Mouse (Mus musculus) neural tube, embryonic 14.5 days (tissue): Measurements from ENCODE around the gene Mgam. TPM values are rescaled to one million over a fixed set of nuclear protein-coding genes. Genes with fewer than 3 reads are reported as not detected.
"Not testable (repeated sequence)": the region's sequence is repeated elsewhere in the genome, so short reads cannot be mapped to it uniquely, and the experiment has no call there.

Experiments
- ATAC-seq: fragments of 200-750 bp; cut with Nextera tagmentation; 2 replicates; pipeline ENCODE4 v1.8.0; 2017; ENCODE audit warnings: low read depth, mild to moderate bottlenecking, moderate TSS enrichment, moderate library complexity
- H3K27ac ChIP-seq: fragments of 300-500 bp; sonication (generic); 2 replicates; pipeline ENCODE4 v1.5.1; 2014; ENCODE audit warnings: low read depth, mild to moderate bottlenecking, control low read depth, low read length, moderate library complexity, mixed read lengths
- H3K27me3 ChIP-seq: fragments of 300-500 bp; sonication (generic); 2 replicates; pipeline ENCODE4 v1.6.1; 2014; ENCODE audit warnings: low read length; ENCODE audit not compliant: control insufficient read depth, insufficient read depth
- H3K36me3 ChIP-seq: fragments of 300-500 bp; sonication (generic); 2 replicates; pipeline ENCODE4 v1.6.1; 2014; ENCODE audit warnings: low read length, mixed read lengths; ENCODE audit not compliant: control insufficient read depth, insufficient read depth
- H3K4me1 ChIP-seq: fragments of 300-500 bp; sonication (generic); 2 replicates; pipeline ENCODE4 v1.6.1; 2014; ENCODE audit warnings: low read length; ENCODE audit not compliant: control insufficient read depth, insufficient read depth
- H3K4me2 ChIP-seq: fragments of 300-500 bp; sonication (generic); 2 replicates; pipeline ENCODE4 v1.6.1; 2014; ENCODE audit warnings: mild to moderate bottlenecking, low read depth, low read length, control low read depth
- H3K4me3 ChIP-seq: fragments of 300-500 bp; sonication (generic); 2 replicates; pipeline ENCODE4 v1.5.1; 2014; ENCODE audit warnings: low read depth, low read length, control low read depth, mixed read lengths
- H3K9ac ChIP-seq: fragments of 300-500 bp; sonication (generic); replicated peaks from 2 replicates; pipeline ENCODE4 v1.6.1; 2014; ENCODE audit warnings: low read depth, mild to moderate bottlenecking, control low read depth, low read length, mixed read lengths
- H3K9me3 ChIP-seq: fragments of 300-500 bp; sonication (generic); 2 replicates; pipeline ENCODE4 v1.6.1; 2016; ENCODE audit warnings: low read length; ENCODE audit not compliant: control insufficient read depth
- WGBS: fragments of 180-500 bp; shearing (Covaris S2); extraction: QIAGEN DNeasy Blood & Tissue Kit; methylation state at CpG from one replicate; pipeline ENCODE4 v1.1.7; 2014; 5-methylcytosine and 5-hydroxymethylcytosine counted together
- polyA plus RNA-seq: library from polyadenylated mRNA; unstranded; fragments of >200 nt; fragmentation: Nextera tagmentation; extraction: Ambion mirVana; gene quantifications from 2 replicates; pipeline ENCODE4 v1.2.1, GENCODE M21; 2014

Gene Mgam
- 0.14 and 0.17 TPM in 2 replicates for polyA plus RNA-seq

DNA sequence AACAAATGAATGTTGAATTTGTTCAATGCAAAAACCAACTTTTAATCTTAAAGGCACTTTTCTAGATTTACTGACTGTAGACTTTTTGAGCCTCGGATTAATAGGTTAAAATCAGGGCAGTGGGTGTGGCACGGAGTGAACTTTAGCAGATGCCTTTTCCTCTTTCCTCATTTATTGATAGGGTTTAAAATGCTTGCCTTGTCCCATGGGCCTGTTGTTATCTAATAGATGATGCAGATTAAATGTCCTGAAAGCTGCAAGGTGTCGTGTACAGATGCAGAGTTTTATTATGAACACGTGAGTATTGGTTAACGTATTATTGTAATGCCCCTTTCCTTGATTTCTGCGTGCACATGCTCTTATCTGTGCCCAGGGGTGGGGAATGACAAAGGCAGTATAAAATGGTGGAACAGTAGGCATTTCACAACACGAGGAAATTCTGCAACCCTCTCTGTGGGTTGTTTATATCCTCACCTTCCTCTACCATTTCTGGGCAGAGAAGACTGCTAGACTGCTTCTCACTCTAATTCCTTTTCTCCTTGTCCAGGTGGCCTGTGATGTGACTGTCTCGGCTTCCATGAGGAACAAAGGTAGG lies at the start of gene Mgam:
TSS of gene Mgam (plus strand) at position 426 of the 595 bp plus-strand sequence.
- H3K36me3 ChIP-seq: no peaks in the 10 kb centered on the region
- 86% methylated on average over 8 of the region's 8 CpGs for WGBS
- no peaks in the 10 kb centered on the region for H3K27me3 ChIP-seq
- no peaks in the 10 kb centered on the region for H3K4me1 ChIP-seq
- no peak within 1 kb of the TSS for H3K27ac ChIP-seq
- no peak for ATAC-seq
- H3K4me2 ChIP-seq: no peak within 1 kb of the TSS
- H3K9me3 ChIP-seq: no peaks in the 10 kb centered on the region
- no peak within 1 kb of the TSS for H3K4me3 ChIP-seq
- H3K9ac ChIP-seq: no peak within 1 kb of the TSS

DNA sequence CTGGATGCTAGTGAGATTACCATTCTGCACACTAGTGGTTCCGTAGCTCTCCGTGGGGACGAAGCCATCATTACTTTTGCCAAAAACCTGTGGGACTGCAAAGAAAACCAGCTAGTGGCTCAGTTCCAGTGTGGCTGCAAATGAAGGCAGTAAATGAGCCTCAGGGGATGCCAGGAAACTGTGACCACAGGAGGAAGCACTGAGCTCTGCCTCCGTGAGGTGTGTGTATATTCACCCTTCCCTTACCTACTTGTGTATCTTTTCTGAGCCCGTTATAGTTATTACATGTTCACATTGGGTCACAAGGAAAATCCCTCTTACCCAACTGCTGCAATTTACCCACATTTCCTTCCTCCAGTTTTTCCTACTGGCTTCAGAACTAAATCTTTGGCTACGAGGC lies 44.3 kb upstream of the Mgam start:
- no peak overlapping the region for H3K4me2 ChIP-seq
- no peaks in the 10 kb centered on the region for H3K9me3 ChIP-seq
- H3K36me3 ChIP-seq: no peaks in the 10 kb centered on the region
- WGBS: 85% methylated on average over 6 of the region's 6 CpGs
- H3K27me3 ChIP-seq: no peaks in the 10 kb centered on the region
- no peak overlapping the region for H3K4me3 ChIP-seq
- no peak overlapping the region for H3K27ac ChIP-seq
- ATAC-seq: no peak
- H3K9ac ChIP-seq: no peak overlapping the region
- no peaks in the 10 kb centered on the region for H3K4me1 ChIP-seq

DNA sequence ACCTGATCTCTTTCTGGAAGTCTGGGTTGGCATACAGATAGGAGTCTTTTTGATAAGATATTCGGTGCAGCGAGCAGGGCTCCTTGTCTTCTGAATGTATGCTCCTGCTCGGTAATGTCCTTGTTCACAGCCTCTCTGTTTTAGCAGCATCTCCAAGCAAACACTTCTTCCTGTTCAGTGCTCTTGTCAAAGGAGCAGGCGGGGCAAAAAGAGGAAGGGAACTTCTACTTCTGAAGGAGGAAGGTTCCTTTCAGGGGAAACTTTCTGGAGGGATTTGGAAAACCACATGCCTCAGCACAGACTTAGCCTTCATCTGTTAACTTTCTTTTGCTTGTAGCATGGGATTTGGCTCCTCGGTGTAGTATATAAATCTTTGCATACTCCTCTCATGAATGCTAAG lies 43.0 kb upstream of the Mgam start, which contains the start of gene Clec5a:
TSS of gene Clec5a (minus strand) at position 177 of the 400 bp plus-strand sequence.
- no peaks in the 10 kb centered on the region for H3K4me1 ChIP-seq
- H3K27ac ChIP-seq: no peak within 1 kb of the TSS
- no peak within 1 kb of the TSS for H3K9ac ChIP-seq
- H3K36me3 ChIP-seq: no peaks in the 10 kb centered on the region
- H3K4me3 ChIP-seq: no peak within 1 kb of the TSS
- no peaks in the 10 kb centered on the region for H3K27me3 ChIP-seq
- H3K4me2 ChIP-seq: no peak within 1 kb of the TSS
- H3K9me3 ChIP-seq: no peaks in the 10 kb centered on the region
- ATAC-seq: no peak
- WGBS: 87% methylated on average over 5 of the region's 5 CpGs

DNA sequence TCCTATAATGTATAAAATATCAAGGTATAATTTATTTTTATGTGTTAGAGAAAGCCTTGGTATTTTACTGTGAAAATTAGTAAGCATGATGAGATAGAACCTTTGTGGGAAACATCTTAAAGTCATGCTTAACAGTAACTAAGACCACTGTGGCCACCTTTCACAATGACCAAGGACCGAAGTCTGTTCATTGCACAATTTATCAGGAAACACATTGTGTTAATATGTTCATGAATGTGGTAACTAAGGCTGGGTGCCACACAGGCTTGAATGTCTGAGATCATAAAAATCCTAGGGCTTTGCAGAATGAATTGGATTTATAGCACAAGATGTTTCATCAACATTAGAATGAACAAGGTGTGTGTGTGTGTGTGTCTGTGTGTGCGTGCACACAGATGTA lies 40.3 kb upstream of the Mgam start:
- ATAC-seq: no peak
- H3K9ac ChIP-seq: no peak overlapping the region
- no peaks in the 10 kb centered on the region for H3K36me3 ChIP-seq
- H3K27me3 ChIP-seq: no peaks in the 10 kb centered on the region
- no peak overlapping the region for H3K4me2 ChIP-seq
- 97% methylated on average over 2 of the region's 2 CpGs for WGBS
- H3K4me3 ChIP-seq: no peak overlapping the region
- no peak overlapping the region for H3K27ac ChIP-seq
- no peaks in the 10 kb centered on the region for H3K4me1 ChIP-seq
- H3K9me3 ChIP-seq: no peaks in the 10 kb centered on the region

DNA sequence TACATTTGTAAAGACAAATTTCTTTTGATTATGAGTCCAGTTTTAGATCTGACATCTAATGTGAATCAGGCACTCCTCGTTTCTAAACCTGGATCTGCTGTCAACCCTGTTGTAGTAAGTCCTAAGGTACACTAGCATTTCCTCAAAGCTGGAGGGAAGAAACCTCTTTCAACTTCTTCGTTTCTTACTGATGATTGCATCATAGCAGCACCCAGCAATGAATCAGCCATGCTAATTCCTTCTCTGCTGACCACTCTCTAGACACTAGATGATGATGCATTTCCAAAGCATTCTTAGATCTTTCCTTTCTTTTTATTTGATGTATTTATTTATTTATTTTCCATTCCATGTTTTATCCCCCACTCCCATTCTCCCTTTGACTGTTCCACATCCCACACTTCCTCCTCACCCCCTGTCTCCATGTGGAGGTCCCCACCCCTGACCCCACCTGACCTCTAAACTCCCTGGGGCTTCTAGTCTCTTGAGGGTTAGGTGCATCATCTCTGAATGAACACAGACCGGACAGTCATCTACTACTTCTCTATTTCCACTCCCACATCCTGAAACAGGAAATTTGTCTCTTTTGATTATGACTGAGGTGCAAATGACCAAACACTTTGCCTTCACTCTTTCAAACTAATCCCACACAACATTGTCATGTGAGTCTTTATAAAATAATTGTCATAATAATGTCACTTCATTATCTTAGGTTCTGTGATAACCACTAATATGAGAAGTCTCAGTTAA lies 33.7 kb upstream of the Mgam start:
- Histone ChIP-seq H3K4me1 (no peaks in the 10 kb centered on the region), H3K9ac (no peak overlapping the region), H3K27me3 (no peaks in the 10 kb centered on the region), H3K4me3 (no peak overlapping the region), H3K36me3 (no peaks in the 10 kb centered on the region), H3K9me3 (no peaks in the 10 kb centered on the region), H3K4me2 (no peak overlapping the region), H3K27ac (no peak overlapping the region)
- 84% methylated on average over 3 of the region's 3 CpGs for WGBS
- ATAC-seq: no peak

DNA sequence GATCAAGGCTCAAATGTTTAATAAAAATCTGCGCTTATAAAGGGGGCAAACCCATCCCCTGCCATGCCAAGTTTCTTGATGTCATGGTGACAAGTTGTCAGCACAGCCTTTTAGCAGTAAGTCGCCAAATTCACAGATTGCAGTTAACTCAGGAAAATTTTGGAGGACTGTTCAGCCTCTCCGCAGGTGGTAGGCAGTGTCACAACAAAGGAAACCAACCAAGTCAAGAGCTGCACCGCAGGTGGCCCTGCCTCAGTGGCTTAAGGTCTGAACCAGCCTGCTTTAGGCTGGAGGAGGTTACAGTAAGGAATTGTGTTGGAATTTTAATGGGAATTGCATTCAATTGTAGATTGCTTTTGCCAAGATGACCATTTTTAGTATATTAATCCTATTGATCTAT lies 30.1 kb upstream of the Mgam start:
- H3K4me2 ChIP-seq, H3K4me3 ChIP-seq, H3K36me3 ChIP-seq, H3K27ac ChIP-seq, ATAC-seq, H3K27me3 ChIP-seq, H3K9me3 ChIP-seq, H3K9ac ChIP-seq, H3K4me1 ChIP-seq: not testable (repeated sequence)
- 36% methylated on average over 4 of the region's 4 CpGs for WGBS

DNA sequence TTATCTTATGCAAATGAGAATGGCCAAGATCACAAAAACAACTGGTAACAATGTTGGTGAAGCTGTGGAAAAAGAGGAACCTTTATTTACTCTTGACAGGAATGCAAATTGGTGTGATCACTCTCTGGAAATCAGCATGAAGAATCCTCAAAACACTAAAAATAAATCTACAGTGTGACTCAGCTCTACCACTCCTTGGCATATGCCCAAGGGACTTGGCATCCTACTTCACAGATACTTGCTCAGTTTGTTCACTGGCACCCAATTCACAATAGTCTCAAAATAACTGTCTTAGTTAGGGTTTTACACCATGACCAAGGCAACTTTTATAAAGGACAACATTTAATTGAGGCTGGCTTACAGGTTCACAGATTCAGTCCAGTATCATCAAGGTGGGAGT lies 21.2 kb upstream of the Mgam start:
- H3K9me3 ChIP-seq: no peaks in the 10 kb centered on the region
- ATAC-seq: no peak
- no peak overlapping the region for H3K4me3 ChIP-seq

DNA sequence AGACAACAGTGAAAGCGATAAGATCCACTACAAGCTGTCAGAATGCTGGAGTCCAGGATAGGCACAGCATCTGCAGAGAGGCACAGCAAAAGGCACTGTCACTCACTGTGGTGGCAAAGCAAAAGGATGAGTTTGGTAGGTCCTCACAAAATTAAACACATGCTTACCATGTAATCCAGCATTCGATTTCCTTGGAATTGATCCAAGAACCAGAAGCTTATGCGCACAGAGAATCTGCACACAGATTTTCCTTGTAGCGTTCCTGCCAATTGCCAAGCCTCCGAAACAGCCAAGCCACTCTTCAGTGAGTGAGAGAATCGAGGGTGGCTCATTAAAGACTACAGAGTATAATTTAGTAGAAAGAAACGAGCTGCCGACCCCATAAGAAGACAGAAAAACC lies 18.4 kb upstream of the Mgam start:
- ATAC-seq: no peak
- H3K4me2 ChIP-seq: no peak overlapping the region
- H3K9me3 ChIP-seq: no peaks in the 10 kb centered on the region
- WGBS: 69% methylated on average over 8 of the region's 8 CpGs
- H3K4me1 ChIP-seq: no peaks in the 10 kb centered on the region
- no peak overlapping the region for H3K27ac ChIP-seq
- H3K36me3 ChIP-seq: no peaks in the 10 kb centered on the region
- no peaks in the 10 kb centered on the region for H3K27me3 ChIP-seq
- H3K4me3 ChIP-seq: no peak overlapping the region
- no peak overlapping the region for H3K9ac ChIP-seq

More for the DNA sequence above, 21.2 kb upstream of the Mgam start:
- Histone ChIP-seq H3K36me3 (no peaks in the 10 kb centered on the region), H3K4me2 (no peak overlapping the region), H3K9ac (no peak overlapping the region), H3K27ac (no peak overlapping the region), H3K4me1 (no peaks in the 10 kb centered on the region), H3K27me3 (no peaks in the 10 kb centered on the region)

DNA sequence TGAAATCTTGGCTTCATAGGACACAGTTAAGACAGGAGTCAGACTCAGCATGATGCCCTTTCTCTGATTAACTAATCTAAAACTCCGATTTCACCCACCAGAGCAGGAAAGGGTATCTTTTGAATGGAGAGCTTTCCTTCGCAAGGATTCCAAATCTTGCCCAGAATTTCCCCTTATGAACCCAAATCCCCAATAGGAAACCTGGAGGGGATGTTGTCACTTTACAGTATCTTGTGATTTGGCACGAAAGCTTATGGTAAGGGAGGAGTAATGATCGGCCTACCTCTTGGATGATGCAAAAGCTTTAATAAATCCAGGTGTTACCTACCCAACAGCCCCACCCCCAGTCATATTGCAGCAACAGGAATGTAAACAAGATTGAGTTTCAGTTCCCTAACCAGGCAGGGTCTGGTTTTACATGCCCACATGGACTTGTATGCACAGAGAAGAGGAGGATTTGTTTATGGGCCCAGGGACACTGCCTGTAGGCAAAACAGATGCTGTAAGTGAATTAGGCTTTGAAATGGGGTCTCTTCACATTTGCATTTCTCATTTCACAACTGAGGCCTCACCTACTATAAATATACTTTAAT lies 15.3 kb upstream of the Mgam start, which contains the start of gene Tas2r138:
TSS of gene Tas2r138 (minus strand) at position 51 of the 593 bp plus-strand sequence.
- Histone ChIP-seq H3K27ac (no peak within 1 kb of the TSS), H3K4me1 (no peaks in the 10 kb centered on the region), H3K9me3 (no peaks in the 10 kb centered on the region), H3K27me3 (no peaks in the 10 kb centered on the region), H3K4me2 (no peak within 1 kb of the TSS), H3K9ac (no peak within 1 kb of the TSS), H3K36me3 (no peaks in the 10 kb centered on the region), H3K4me3 (no peak within 1 kb of the TSS)
- no peak for ATAC-seq
- WGBS: 95% methylated on average over 4 of the region's 4 CpGs
